Mouse (Mus musculus) myocyte (in vitro differentiated cells): Measurements from ENCODE around the gene Tcerg1l. TPM values are rescaled to one million over a fixed set of nuclear protein-coding genes. Genes with fewer than 3 reads are reported as not detected.

Source experiments
- H3K27me3 ChIP-seq: one replicate; pipeline ENCODE4 v1.6.1; 2011; ENCODE audit not compliant: control insufficient read depth, insufficient read depth, insufficient read length
- H3K36me3 ChIP-seq: one replicate; pipeline ENCODE4 v1.6.1; 2011; ENCODE audit not compliant: control insufficient read depth, insufficient read depth
- H3K4me2 ChIP-seq: one replicate; pipeline ENCODE4 v1.6.1; 2011; ENCODE audit warnings: low read depth, control low read depth
- H3K4me3 ChIP-seq: one replicate; pipeline ENCODE4 v1.5.1; 2011; ENCODE audit warnings: mild to moderate bottlenecking, control low read depth, moderate library complexity
- H3K79me2 ChIP-seq: one replicate; pipeline ENCODE4 v1.6.1; 2011; ENCODE audit not compliant: control insufficient read depth, insufficient read depth
- H3ac ChIP-seq: one replicate; pipeline ENCODE4 v1.6.1; 2011; ENCODE audit not compliant: control insufficient read depth, insufficient read length
- CEBPB ChIP-seq: IDR thresholded peaks from 2 replicates; pipeline ENCODE4 v1.6.1; 2011; ENCODE audit warnings: mild to moderate bottlenecking, moderate library complexity; ENCODE audit not compliant: poor library complexity, insufficient read depth, severe bottlenecking
- E2F4 ChIP-seq: IDR thresholded peaks from one replicate; pipeline ENCODE4 v1.6.1; 2011; ENCODE audit warnings: mild to moderate bottlenecking, control low read depth, moderate library complexity; ENCODE audit not compliant: insufficient read depth
- MAX ChIP-seq: IDR thresholded peaks from one replicate; pipeline ENCODE4 v1.6.1; 2011; ENCODE audit warnings: low read depth, mild to moderate bottlenecking, control low read depth
- MYOD1 ChIP-seq, 3 experiments: IDR thresholded peaks; one replicate each; pipeline ENCODE4 v1.6.1; 2011; ENCODE audit warnings: control low read depth in 2 of 3, low read depth in 2 of 3, mild to moderate bottlenecking in 2 of 3, moderate library complexity in 1 of 3; ENCODE audit not compliant: insufficient read length in 2 of 3, control insufficient read depth in 1 of 3
- MYOG ChIP-seq, 3 experiments: IDR thresholded peaks; one replicate each; pipeline ENCODE4 v1.6.1; 2011; ENCODE audit warnings: control low read depth in 2 of 3, low read depth in 2 of 3, mild to moderate bottlenecking in 2 of 3; ENCODE audit not compliant: insufficient read length in 2 of 3, control insufficient read depth in 1 of 3, insufficient read depth in 1 of 3
- POLR2A ChIP-seq: IDR thresholded peaks from one replicate; pipeline ENCODE4 v1.6.1; 2011; ENCODE audit warnings: low read depth, mild to moderate bottlenecking, control low read depth, moderate library complexity; ENCODE audit not compliant: insufficient read length
- POLR2AphosphoS2 ChIP-seq: IDR thresholded peaks from one replicate; pipeline ENCODE4 v1.6.1; 2011; ENCODE audit warnings: low read depth, control low read depth; ENCODE audit not compliant: insufficient read length
- REST ChIP-seq: IDR thresholded peaks from one replicate; pipeline ENCODE4 v1.6.1; 2011; ENCODE audit warnings: mild to moderate bottlenecking, control low read depth, moderate library complexity; ENCODE audit not compliant: insufficient read depth, insufficient read length
- SRF ChIP-seq: IDR thresholded peaks from one replicate; pipeline ENCODE4 v1.6.1; 2011; ENCODE audit warnings: low read depth; ENCODE audit not compliant: control insufficient read depth, insufficient read length
- TCF12 ChIP-seq: IDR thresholded peaks from one replicate; pipeline ENCODE4 v1.6.1; 2011; ENCODE audit warnings: mild to moderate bottlenecking, control low read depth; ENCODE audit not compliant: poor library complexity, insufficient read depth, severe bottlenecking
- TCF3 ChIP-seq: IDR thresholded peaks from one replicate; pipeline ENCODE4 v1.6.1; 2011; ENCODE audit warnings: low read depth, control low read depth; ENCODE audit not compliant: insufficient read length
- USF1 ChIP-seq: IDR thresholded peaks from one replicate; pipeline ENCODE4 v1.6.1; 2011; ENCODE audit warnings: low read depth, mild to moderate bottlenecking, control low read depth, moderate library complexity
- polyA plus RNA-seq: library from polyadenylated mRNA; unstranded; fragments of >200 nt; fragmentation: generic; extraction: Trizol; gene quantifications from one replicate; pipeline ENCODE4 v1.2.1, GENCODE M21; 2012; ENCODE audit warnings: missing spikeins

Tcerg1l gene
- polyA plus RNA-seq, 1 experiment = not detected

- Histone ChIP-seq H3K4me2 (no peak overlapping the region), H3K79me2 (no peaks in the 10 kb centered on the region), H3K4me3 (no peak overlapping the region), H3K36me3 (no peaks in the 10 kb centered on the region), H3K27me3 (no peaks in the 10 kb centered on the region), H3ac (no peak overlapping the region)
- TF ChIP-seq MYOD1 (IDR thresholded peaks at IDR 0.05; ENCODE audit: control insufficient read depth in 1 of 3, insufficient read length in 2 of 3, low read depth in 2 of 3) (no peak), MAX (no peak), E2F4 (no peak), POLR2AphosphoS2 (no peak), USF1 (no peak), POLR2A (no peak), REST (no peak), CEBPB (no peak), SRF (no peak), MYOG (IDR thresholded peaks at IDR 0.05; ENCODE audit: control insufficient read depth in 1 of 3, insufficient read depth in 1 of 3, insufficient read length in 2 of 3, low read depth in 2 of 3) (no peak), TCF12 (no peak), TCF3 (no peak)
These were observed 215.3 kb downstream of the Tcerg1l start for GRCm38 (mm10) chr7:138182216-138182615.

GRCm38 (mm10) chr7:138178617-138179016, 218.9 kb downstream of the Tcerg1l start:
- no peaks in the 10 kb centered on the region for H3K36me3 ChIP-seq
- no peaks in the 10 kb centered on the region for H3K27me3 ChIP-seq
- TF ChIP-seq MYOD1 (IDR thresholded peaks at IDR 0.05; ENCODE audit: control insufficient read depth in 1 of 3, insufficient read length in 2 of 3, low read depth in 2 of 3) (no peak), CEBPB (no peak), USF1 (no peak), TCF3 (no peak), REST (no peak), E2F4 (no peak), TCF12 (no peak), POLR2A (no peak), POLR2AphosphoS2 (no peak), MAX (no peak), SRF (no peak)
- no peak overlapping the region for H3ac ChIP-seq
- no peak overlapping the region for H3K4me3 ChIP-seq
- no peak overlapping the region for H3K4me2 ChIP-seq
- no peaks in the 10 kb centered on the region for H3K79me2 ChIP-seq

GRCm38 (mm10) chr7:138176026-138176425, 221.5 kb downstream of the Tcerg1l start:
- H3K36me3 ChIP-seq = no peaks in the 10 kb centered on the region
- H3K4me3 ChIP-seq = no peak overlapping the region
- no peak overlapping the region for H3ac ChIP-seq
- H3K79me2 ChIP-seq = no peaks in the 10 kb centered on the region
- no peak for TF ChIP-seq REST
- no peak for TF ChIP-seq MYOG (IDR thresholded peaks at IDR 0.05; ENCODE audit: control insufficient read depth in 1 of 3, insufficient read depth in 1 of 3, insufficient read length in 2 of 3, low read depth in 2 of 3)
- TF ChIP-seq POLR2A = no peak
- no peak for TF ChIP-seq TCF3
- no peak for TF ChIP-seq SRF
- no peak for TF ChIP-seq E2F4
- TF ChIP-seq MYOD1 (IDR thresholded peaks at IDR 0.05; ENCODE audit: control insufficient read depth in 1 of 3, insufficient read length in 2 of 3, low read depth in 2 of 3) = no peak
- no peak overlapping the region for H3K4me2 ChIP-seq
- H3K27me3 ChIP-seq = no peaks in the 10 kb centered on the region

GRCm38 (mm10) chr7:138170389-138170788, 227.1 kb downstream of the Tcerg1l start:
- TF ChIP-seq POLR2A = no peak
- no peak for TF ChIP-seq MYOD1 (IDR thresholded peaks at IDR 0.05; ENCODE audit: control insufficient read depth in 1 of 3, insufficient read length in 2 of 3, low read depth in 2 of 3)
- no peak for TF ChIP-seq MYOG (IDR thresholded peaks at IDR 0.05; ENCODE audit: control insufficient read depth in 1 of 3, insufficient read depth in 1 of 3, insufficient read length in 2 of 3, low read depth in 2 of 3)
- no peak for TF ChIP-seq E2F4
- no peak for TF ChIP-seq CEBPB
- TF ChIP-seq POLR2AphosphoS2 = no peak
- TF ChIP-seq TCF3 = no peak
- Histone ChIP-seq H3K27me3 (no peaks in the 10 kb centered on the region), H3K79me2 (no peaks in the 10 kb centered on the region), H3K36me3 (no peaks in the 10 kb centered on the region), H3ac (no peak overlapping the region), H3K4me2 (no peak overlapping the region), H3K4me3 (no peak overlapping the region)
